Mouse (Mus musculus) stomach, postnatal 0 days (tissue): ENCODE measurements at regions not wholly inside any gene's neighbourhood (a gene's known extent, or its start where the extent isn't known, plus 50 kb on each side); places are given as distances from the start of the nearest gene placed in this dataset.

ENCODE experiments used
- ATAC-seq: fragments of 200-750 bp; cut with Nextera tagmentation; 2 replicates; pipeline ENCODE4 v1.8.0; 2017; ENCODE audit not compliant: low FRiP score, low TSS enrichment
- DNase-seq: peaks from one replicate; pipeline ENCODE4 v3.0.0-alpha.2; 2016; ENCODE audit warnings: low spot score
- H3K27ac ChIP-seq: fragments of 300-500 bp; sonication (generic); replicated peaks from 2 replicates; pipeline ENCODE4 v1.5.1; 2014; ENCODE audit warnings: mild to moderate bottlenecking, control low read depth
- H3K27me3 ChIP-seq: fragments of 300-500 bp; sonication (generic); 2 replicates; pipeline ENCODE4 v1.6.1; 2014; ENCODE audit warnings: low read length; ENCODE audit not compliant: control insufficient read depth, insufficient read depth
- H3K36me3 ChIP-seq: fragments of 300-500 bp; sonication (generic); 2 replicates; pipeline ENCODE4 v1.6.1; 2014; ENCODE audit warnings: low read length, mixed read lengths; ENCODE audit not compliant: control insufficient read depth, insufficient read depth
- H3K4me1 ChIP-seq: fragments of 300-500 bp; sonication (generic); replicated peaks from 2 replicates; pipeline ENCODE4 v1.6.1; 2014; ENCODE audit warnings: antibody characterized with exemption; ENCODE audit not compliant: control insufficient read depth, insufficient read depth
- H3K4me2 ChIP-seq: fragments of 300-500 bp; sonication (generic); replicated peaks from 2 replicates; pipeline ENCODE4 v1.6.1; 2014; ENCODE audit warnings: low read depth, mild to moderate bottlenecking, control low read depth, moderate library complexity
- H3K4me3 ChIP-seq: fragments of 300-500 bp; sonication (generic); 2 replicates; pipeline ENCODE4 v1.5.1; 2014; ENCODE audit warnings: low read depth, low read length, control low read depth
- H3K9ac ChIP-seq: fragments of 300-500 bp; sonication (generic); 2 replicates; pipeline ENCODE4 v1.6.1; 2014; ENCODE audit warnings: mild to moderate bottlenecking, low read length, control low read depth, mixed read lengths
- H3K9me3 ChIP-seq: fragments of 300-500 bp; sonication (generic); 2 replicates; pipeline ENCODE4 v1.6.1; 2016; ENCODE audit warnings: low read length; ENCODE audit not compliant: control insufficient read depth
- CTCF ChIP-seq: IDR thresholded peaks from 2 replicates; pipeline ENCODE4 v1.5.1; 2016; ENCODE audit warnings: antibody characterized with exemption, low read depth, mild to moderate bottlenecking, moderate library complexity
- EP300 ChIP-seq: optimal IDR thresholded peaks from 2 replicates; pipeline ENCODE3; 2016; ENCODE audit warnings: antibody characterized with exemption
- WGBS: fragments of 180-500 bp; shearing (Covaris S2); extraction: QIAGEN DNeasy Blood & Tissue Kit; methylation state at CpG from one replicate; pipeline ENCODE4 v1.1.7; 2014; 5-methylcytosine and 5-hydroxymethylcytosine counted together

DNA sequence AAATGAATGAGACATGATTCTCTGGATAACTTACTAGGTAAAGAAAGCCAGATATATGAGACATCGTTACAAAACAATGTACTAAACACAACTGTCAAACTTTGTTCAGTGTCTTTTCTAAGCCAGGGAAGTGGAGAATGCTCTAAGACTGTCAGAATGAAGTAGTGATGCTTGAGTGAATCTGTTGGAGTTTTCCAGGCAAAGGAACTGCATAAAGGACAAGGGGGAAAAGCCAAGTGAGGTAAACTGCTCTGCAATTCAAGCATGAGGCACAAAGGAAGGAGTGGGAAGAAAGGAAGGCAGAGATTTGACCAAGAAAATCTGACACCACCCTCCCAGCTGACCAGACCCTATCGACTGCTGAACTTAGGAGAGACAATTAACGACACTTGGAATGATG lies 500.3 kb upstream of the Rps6ka3 start:
- no peak for TF ChIP-seq CTCF
- TF ChIP-seq EP300, result no peak

DNA sequence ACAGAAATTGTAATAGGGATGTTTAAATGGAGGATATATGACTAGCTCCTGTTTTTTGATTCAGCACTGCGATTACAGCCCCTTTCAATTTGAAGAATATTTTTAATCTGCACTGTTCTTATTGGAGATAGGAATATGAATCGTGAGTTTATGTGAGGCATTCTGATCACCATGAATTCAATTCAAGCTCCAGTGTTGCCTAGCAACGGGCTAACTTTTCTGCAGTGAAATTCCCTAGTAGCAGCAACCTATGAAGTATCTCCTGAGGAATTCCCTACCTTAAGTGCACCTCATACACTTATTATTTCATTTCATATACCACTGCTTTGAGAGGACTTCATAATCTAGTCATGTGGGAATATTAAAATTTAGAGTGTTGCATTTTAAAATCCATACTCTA lies 465.4 kb upstream of the Rps6ka3 start:
- Histone ChIP-seq H3K4me1 (no peaks in the 10 kb centered on the region), H3K4me3 (no peak overlapping the region), H3K27ac (no peak overlapping the region), H3K9me3 (no peaks in the 10 kb centered on the region), H3K4me2 (no peak overlapping the region), H3K27me3 (no peaks in the 10 kb centered on the region), H3K9ac (no peak overlapping the region), H3K36me3 (no peaks in the 10 kb centered on the region)
- no peak for ATAC-seq
- DNase-seq, result no peak
- 64% methylated on average over 3 of the region's 3 CpGs for WGBS
- TF ChIP-seq EP300, result no peak
- TF ChIP-seq CTCF, result no peak

More for the DNA sequence above, 500.3 kb upstream of the Rps6ka3 start:
- no peak overlapping the region for H3K27ac ChIP-seq
- no peak overlapping the region for H3K4me3 ChIP-seq
- no peak overlapping the region for H3K4me2 ChIP-seq
- WGBS, result 74% methylated on average over 3 of the region's 3 CpGs
- DNase-seq (no peak), ATAC-seq (no peak)
- H3K36me3 ChIP-seq, result no peaks in the 10 kb centered on the region
- no peaks in the 10 kb centered on the region for H3K4me1 ChIP-seq
- H3K9me3 ChIP-seq, result no peaks in the 10 kb centered on the region
- no peak overlapping the region for H3K9ac ChIP-seq
- H3K27me3 ChIP-seq, result no peaks in the 10 kb centered on the region

DNA sequence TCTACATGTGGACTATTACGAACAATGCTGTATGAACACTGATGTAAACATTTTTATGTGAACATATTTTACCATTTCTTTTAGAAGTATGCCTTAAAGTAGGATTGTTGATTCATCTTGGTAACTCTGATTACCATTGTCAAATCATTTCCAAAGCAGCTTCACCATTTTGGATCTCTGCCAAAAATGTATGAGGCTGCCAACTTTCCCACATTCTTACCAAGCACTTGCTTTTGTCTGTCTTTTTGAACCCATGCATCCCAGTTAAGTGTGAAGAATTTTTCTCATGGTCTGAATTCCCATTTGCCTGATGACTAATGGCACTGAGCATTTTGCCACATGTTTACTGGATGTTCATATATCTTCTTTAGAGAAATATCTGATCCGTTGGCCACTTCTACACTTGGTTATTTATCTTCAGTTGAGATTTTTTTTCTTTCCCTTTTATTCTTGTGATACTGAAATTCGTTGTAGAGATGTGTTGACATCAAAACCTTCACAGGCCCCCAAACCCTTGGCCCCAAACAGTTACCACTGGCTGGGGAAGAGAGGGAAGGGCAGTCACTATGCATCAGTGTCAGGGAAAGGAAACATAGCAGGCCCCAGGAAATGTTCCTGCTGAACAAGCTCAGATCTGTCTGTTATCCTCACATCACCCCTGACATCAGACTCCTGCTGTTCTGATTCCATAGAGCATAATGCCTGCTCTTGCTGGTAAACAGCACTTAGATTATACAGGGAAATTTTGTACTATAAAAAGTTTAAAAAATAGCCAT lies 464.2 kb upstream of the Rps6ka3 start:
- H3K27ac ChIP-seq, result no peak overlapping the region
- H3K9ac ChIP-seq, result no peak overlapping the region
- DNase-seq (no peak), ATAC-seq (no peak)
- no peak overlapping the region for H3K4me2 ChIP-seq
- H3K9me3 ChIP-seq, result no peaks in the 10 kb centered on the region
- TF ChIP-seq EP300 (no peak), CTCF (no peak)
- no peaks in the 10 kb centered on the region for H3K27me3 ChIP-seq
- no peaks in the 10 kb centered on the region for H3K36me3 ChIP-seq
- no peaks in the 10 kb centered on the region for H3K4me1 ChIP-seq
- no peak overlapping the region for H3K4me3 ChIP-seq
- WGBS, result 39% methylated on average over 3 of the region's 3 CpGs
